Mouse (Mus musculus): ENCODE measurements at regions not wholly inside any gene's neighbourhood (a gene's known extent, or its start where the extent isn't known, plus 50 kb on each side); places are given as distances from the start of the nearest gene placed in this dataset.

GRCm38 (mm10) chr12:107823768-107824394, 179.5 kb downstream of the Bcl11b start:
- no peak overlapping the region for H3K9ac ChIP-seq (ENCODE audit: low read length)
- WGBS, result 79% methylated on average over 5 of the region's 5 CpGs
- no peak for ATAC-seq (ENCODE audit: low FRiP score, low TSS enrichment)
- no peak for TF ChIP-seq CTCF (IDR thresholded peaks at IDR 0.05; ENCODE audit: low read depth)
- no peak for TF ChIP-seq EP300 (optimal IDR thresholded peaks at IDR 0.05)
- H3K4me2 ChIP-seq (replicated peaks; ENCODE audit: low read depth), result no peak overlapping the region
- no peak overlapping the region for H3K4me3 ChIP-seq (ENCODE audit: low read depth, low read length)
- H3K27ac ChIP-seq (replicated peaks), result no peak overlapping the region
- H3K27me3 ChIP-seq (ENCODE audit: control insufficient read depth, insufficient read depth, low read length), result no peaks in the 10 kb centered on the region
- H3K4me1 ChIP-seq (replicated peaks; ENCODE audit: control insufficient read depth, insufficient read depth), result no peaks in the 10 kb centered on the region
- no peaks in the 10 kb centered on the region for H3K9me3 ChIP-seq (ENCODE audit: control insufficient read depth, low read length)
- DNase-seq (ENCODE audit: low spot score), result no peak
- H3K36me3 ChIP-seq (ENCODE audit: control insufficient read depth, insufficient read depth, low read length), result no peaks in the 10 kb centered on the region

DNA sequence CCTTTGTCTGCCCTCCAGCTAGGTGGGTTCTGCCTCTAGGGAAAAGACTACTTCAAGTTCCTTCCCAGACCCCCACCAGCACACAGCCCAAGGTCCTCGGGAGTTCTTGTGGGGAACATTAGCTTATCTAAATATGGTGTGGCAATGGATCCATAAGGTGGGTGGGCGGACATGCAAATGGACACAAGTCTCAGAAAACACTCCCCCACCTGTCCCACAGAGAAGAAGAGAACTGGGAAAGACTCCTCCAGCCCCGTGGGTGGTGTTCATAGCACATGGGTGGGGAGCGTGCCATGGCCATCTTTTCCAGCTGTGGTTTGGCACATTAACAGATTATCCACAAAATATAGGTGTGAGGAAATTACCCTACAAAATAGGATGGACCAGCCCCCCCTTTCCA, 177.5 kb downstream of the Bcl11b start:
- 86% methylated on average over 4 of the region's 4 CpGs for WGBS
- DNase-seq (ENCODE audit: low spot score), result no peak
- no peaks in the 10 kb centered on the region for H3K36me3 ChIP-seq (ENCODE audit: control insufficient read depth, insufficient read depth, low read length)

GRCm38 (mm10) chr12:107831400-107832128, 171.8 kb downstream of the Bcl11b start:
- no peak overlapping the region; the same call in 1 of the 2 replicates for H3K27ac ChIP-seq (replicated peaks)
- no peaks in the 10 kb centered on the region for H3K36me3 ChIP-seq (ENCODE audit: control insufficient read depth, insufficient read depth, low read length)
- WGBS, result 35% methylated on average over 13 of the region's 13 CpGs
- TF ChIP-seq EP300 (optimal IDR thresholded peaks at IDR 0.05) (no peak), CTCF (IDR thresholded peaks at IDR 0.05; ENCODE audit: low read depth) (no peak)
- H3K4me3 ChIP-seq (ENCODE audit: low read depth, low read length), result no peak overlapping the region
- no peaks in the 10 kb centered on the region for H3K9me3 ChIP-seq (ENCODE audit: control insufficient read depth, low read length)
- peak; percentile 60 for DNase-seq (ENCODE audit: low spot score)
- H3K4me1 ChIP-seq (replicated peaks; ENCODE audit: control insufficient read depth, insufficient read depth), result no peaks in the 10 kb centered on the region; the same call in 1 of the 2 replicates
- no peak overlapping the region for H3K9ac ChIP-seq (ENCODE audit: low read length)
- no peaks in the 10 kb centered on the region for H3K27me3 ChIP-seq (ENCODE audit: control insufficient read depth, insufficient read depth, low read length)
- peak; percentile 78 for ATAC-seq (ENCODE audit: low FRiP score, low TSS enrichment)
- H3K4me2 ChIP-seq (replicated peaks; ENCODE audit: low read depth), result no peak overlapping the region

More for the DNA sequence above, 177.5 kb downstream of the Bcl11b start:
- no peak overlapping the region for H3K9ac ChIP-seq (ENCODE audit: low read length)
- H3K4me3 ChIP-seq (ENCODE audit: low read depth, low read length), result no peak overlapping the region
- H3K27ac ChIP-seq (replicated peaks), result no peak overlapping the region
- no peaks in the 10 kb centered on the region for H3K4me1 ChIP-seq (replicated peaks; ENCODE audit: control insufficient read depth, insufficient read depth)
- TF ChIP-seq EP300 (optimal IDR thresholded peaks at IDR 0.05) (no peak), CTCF (IDR thresholded peaks at IDR 0.05; ENCODE audit: low read depth) (no peak)
- H3K4me2 ChIP-seq (replicated peaks; ENCODE audit: low read depth), result no peak overlapping the region
- ATAC-seq (ENCODE audit: low FRiP score, low TSS enrichment), result no peak
- H3K27me3 ChIP-seq (ENCODE audit: control insufficient read depth, insufficient read depth, low read length), result no peaks in the 10 kb centered on the region
- no peaks in the 10 kb centered on the region for H3K9me3 ChIP-seq (ENCODE audit: control insufficient read depth, low read length)

GRCm38 (mm10) chr12:107833001-107833400, 170.4 kb downstream of the Bcl11b start:
- Histone ChIP-seq H3K27ac (replicated peaks) (no peak overlapping the region), H3K27me3 (ENCODE audit: control insufficient read depth, insufficient read depth, low read length) (no peaks in the 10 kb centered on the region), H3K36me3 (ENCODE audit: control insufficient read depth, insufficient read depth, low read length) (no peaks in the 10 kb centered on the region), H3K9me3 (ENCODE audit: control insufficient read depth, low read length) (no peaks in the 10 kb centered on the region), H3K4me1 (replicated peaks; ENCODE audit: control insufficient read depth, insufficient read depth) (no peaks in the 10 kb centered on the region; the same call in 1 of the 2 replicates), H3K4me3 (ENCODE audit: low read depth, low read length) (no peak overlapping the region), H3K9ac (ENCODE audit: low read length) (no peak overlapping the region), H3K4me2 (replicated peaks; ENCODE audit: low read depth) (no peak overlapping the region)
- ATAC-seq (ENCODE audit: low FRiP score, low TSS enrichment), result no peak
- TF ChIP-seq CTCF (IDR thresholded peaks at IDR 0.05; ENCODE audit: low read depth) (no peak), EP300 (optimal IDR thresholded peaks at IDR 0.05) (no peak)
- 91% methylated on average over 8 of the region's 8 CpGs for WGBS
- no peak for DNase-seq (ENCODE audit: low spot score)

- H3K4me2 ChIP-seq (replicated peaks; ENCODE audit: low read depth), result no peak overlapping the region
- H3K27ac ChIP-seq (replicated peaks), result no peak overlapping the region
- WGBS, result 62% methylated on average over 5 of the region's 5 CpGs
- no peaks in the 10 kb centered on the region for H3K9me3 ChIP-seq (ENCODE audit: control insufficient read depth, low read length)
- ATAC-seq (ENCODE audit: low FRiP score, low TSS enrichment) (peak; percentile 76), DNase-seq (ENCODE audit: low spot score) (peak; percentile 58)
- TF ChIP-seq EP300 (optimal IDR thresholded peaks at IDR 0.05), result no peak
- TF ChIP-seq CTCF (IDR thresholded peaks at IDR 0.05; ENCODE audit: low read depth), result no peak
- H3K27me3 ChIP-seq (ENCODE audit: control insufficient read depth, insufficient read depth, low read length), result no peaks in the 10 kb centered on the region
- H3K36me3 ChIP-seq (ENCODE audit: control insufficient read depth, insufficient read depth, low read length), result no peaks in the 10 kb centered on the region
- no peaks in the 10 kb centered on the region; the same call in 1 of the 2 replicates for H3K4me1 ChIP-seq (replicated peaks; ENCODE audit: control insufficient read depth, insufficient read depth)
- no peak overlapping the region for H3K9ac ChIP-seq (ENCODE audit: low read length)
- H3K4me3 ChIP-seq (ENCODE audit: low read depth, low read length), result no peak overlapping the region
Measured at GRCm38 (mm10) chr12:107834512-107834911, 168.9 kb downstream of the Bcl11b start.

- Histone ChIP-seq H3K9me3 (ENCODE audit: control insufficient read depth, low read length) (no peaks in the 10 kb centered on the region), H3K4me3 (ENCODE audit: low read depth, low read length) (no peak overlapping the region), H3K4me1 (replicated peaks; ENCODE audit: control insufficient read depth, insufficient read depth) (no peaks in the 10 kb centered on the region; the same call in 1 of the 2 replicates), H3K9ac (ENCODE audit: low read length) (no peak overlapping the region), H3K4me2 (replicated peaks; ENCODE audit: low read depth) (no peak overlapping the region), H3K27me3 (ENCODE audit: control insufficient read depth, insufficient read depth, low read length) (no peaks in the 10 kb centered on the region), H3K27ac (replicated peaks) (no peak overlapping the region), H3K36me3 (ENCODE audit: control insufficient read depth, insufficient read depth, low read length) (no peaks in the 10 kb centered on the region)
- ATAC-seq (ENCODE audit: low FRiP score, low TSS enrichment), result no peak
- no peak for DNase-seq (ENCODE audit: low spot score)
- TF ChIP-seq CTCF (IDR thresholded peaks at IDR 0.05; ENCODE audit: low read depth) (no peak), EP300 (optimal IDR thresholded peaks at IDR 0.05) (no peak)
- WGBS, result 90% methylated on average over 12 of the region's 12 CpGs
Measured at GRCm38 (mm10) chr12:107837741-107838140, 165.7 kb downstream of the Bcl11b start.

All from stomach, postnatal 0 days (tissue).